Comparison of ENCODE assay signal across 19 mouse cellular contexts in genomic region chr15:27094102-27094501, GRCm38 (mm10).
"Had no signal": no experiment of that assay in that cellular context is flagged by ENCODE, and none has a peak within 500 bp of the region (broad histone marks: within the 10 kb centered on the region; RNA-seq: fewer than 3 reads in every experiment).

No protein-coding gene starts in this region.

- H3K27ac ChIP-seq: liver, embryonic 14.5 days; midbrain, embryonic 10.5 days; midbrain, embryonic 12.5 days; neural tube, embryonic 13.5 days; neural tube, embryonic 15.5 days had no signal

- DNase-seq: lung, adult 2 months; lung, postnatal 14 days; lung, postnatal 36 days; midbrain, embryonic 14.5 days; retina, postnatal 1 day; right cerebral cortex, adult 18-20 months; right cerebral cortex, postnatal 25 days; right cerebral cortex, postnatal 4 days; spleen, adult 18-20 months; thymus, adult 18-20 months; thymus, postnatal 14 days; thymus, postnatal 36 days had no signal

- ATAC-seq: midbrain, embryonic 16.5 days had no signal

- H3K4me3 ChIP-seq: midbrain, embryonic 10.5 days; midbrain, embryonic 12.5 days; myocyte; neural tube, embryonic 13.5 days; neural tube, embryonic 15.5 days had no signal

- H3K9ac ChIP-seq: liver, embryonic 14.5 days; midbrain, embryonic 12.5 days; neural tube, embryonic 13.5 days; neural tube, embryonic 15.5 days had no signal

- H3K36me3 ChIP-seq: midbrain, embryonic 10.5 days; midbrain, embryonic 12.5 days; neural tube, embryonic 13.5 days; neural tube, embryonic 15.5 days had no signal

- H3K4me1 ChIP-seq: midbrain, embryonic 10.5 days; midbrain, embryonic 12.5 days; neural tube, embryonic 13.5 days; neural tube, embryonic 15.5 days had no signal

- H3K4me2 ChIP-seq: midbrain, embryonic 12.5 days; neural tube, embryonic 13.5 days; neural tube, embryonic 15.5 days had no signal

- H3K9me3 ChIP-seq: midbrain, embryonic 10.5 days; midbrain, embryonic 12.5 days; neural tube, embryonic 13.5 days; neural tube, embryonic 15.5 days had no signal

- H3K27me3 ChIP-seq: midbrain, embryonic 12.5 days; neural tube, embryonic 13.5 days; neural tube, embryonic 15.5 days had no signal
